Mouse (Mus musculus) bone marrow, adult 2 months (tissue): ENCODE data around the gene Foxn3. TPM values are rescaled to one million over a fixed set of nuclear protein-coding genes. Genes with fewer than 3 reads are reported as not detected.

Experiments
- H3K27ac ChIP-seq: fragments of 200-500 bp; 2 replicates; pipeline ENCODE4 v1.5.1; 2012; ENCODE audit warnings: low read depth, mild to moderate bottlenecking, control low read depth, inconsistent platforms, low read length; ENCODE audit not compliant: control insufficient read depth, poor library complexity, insufficient read depth
- H3K4me1 ChIP-seq: fragments of 200-500 bp; 2 replicates; pipeline ENCODE4 v1.6.1; 2011; ENCODE audit warnings: low read length; ENCODE audit not compliant: control insufficient read depth, insufficient read depth
- H3K4me3 ChIP-seq: fragments of 200-500 bp; replicated peaks from 2 replicates; pipeline ENCODE3; 2011; ENCODE audit warnings: mild to moderate bottlenecking, low read depth, low read length, control low read depth; ENCODE audit not compliant: control insufficient read depth
- CTCF ChIP-seq: fragments of 200-500 bp; IDR thresholded peaks from 2 replicates; pipeline ENCODE4 v1.5.1; 2011; ENCODE audit warnings: low read length, control low read depth; ENCODE audit not compliant: control insufficient read depth, insufficient read depth
- POLR2A ChIP-seq: fragments of 200-500 bp; IDR thresholded peaks from 2 replicates; pipeline ENCODE4 v1.6.1; 2011; ENCODE audit warnings: low read depth, mild to moderate bottlenecking, control low read depth, low read length, borderline replicate concordance; ENCODE audit not compliant: control insufficient read depth
- WGBS: fragments of 180-500 bp; shearing (Covaris S2); methylation state at CpG from one replicate; pipeline ENCODE4 v1.1.7; 2018; 5-methylcytosine and 5-hydroxymethylcytosine counted together
- polyA plus RNA-seq: library from polyadenylated mRNA; stranded (reverse); fragments of >200 nt; gene quantifications from 2 replicates; pipeline ENCODE4 v1.2.4, GENCODE M21; 2011; ENCODE audit warnings: low replicate concordance; ENCODE audit not compliant: missing spikeins, insufficient read depth, insufficient read length

Gene Foxn3
- polyA plus RNA-seq, 1 experiment: 23.7 TPM

- Histone ChIP-seq H3K4me3 (no peak overlapping the region), H3K4me1 (peaks cover 7% of the 10 kb centered on the region), H3K27ac (no peak overlapping the region)
- no peak for TF ChIP-seq CTCF
- TF ChIP-seq POLR2A: no peak
Measured at GRCm38 (mm10) chr12:99462302-99462701, 101.1 kb downstream of the Foxn3 start.

GRCm38 (mm10) chr12:99457521-99458205, 105.7 kb downstream of the Foxn3 start:
- Histone ChIP-seq H3K4me1 (peaks cover 3% of the 10 kb centered on the region), H3K27ac (peak overlapping the region; percentile 69), H3K4me3 (peak overlapping the region; percentile 51)
- TF ChIP-seq CTCF (no peak), POLR2A (no peak)
- WGBS: 55% methylated on average over 10 of the region's 10 CpGs

GRCm38 (mm10) chr12:99455580-99455979, 107.8 kb downstream of the Foxn3 start:
- Histone ChIP-seq H3K27ac (no peak overlapping the region), H3K4me3 (no peak overlapping the region), H3K4me1 (peaks cover 2% of the 10 kb centered on the region)
- TF ChIP-seq POLR2A (no peak), CTCF (no peak)
- WGBS: 83% methylated on average over 8 of the region's 8 CpGs

GRCm38 (mm10) chr12:99454394-99454793, 109.0 kb downstream of the Foxn3 start:
- no peak overlapping the region for H3K4me3 ChIP-seq
- peaks cover 2% of the 10 kb centered on the region for H3K4me1 ChIP-seq
- TF ChIP-seq POLR2A (no peak), CTCF (no peak)
- no peak overlapping the region for H3K27ac ChIP-seq
- 82% methylated on average over 9 of the region's 9 CpGs for whole genome bisulfite sequencing

DNA sequence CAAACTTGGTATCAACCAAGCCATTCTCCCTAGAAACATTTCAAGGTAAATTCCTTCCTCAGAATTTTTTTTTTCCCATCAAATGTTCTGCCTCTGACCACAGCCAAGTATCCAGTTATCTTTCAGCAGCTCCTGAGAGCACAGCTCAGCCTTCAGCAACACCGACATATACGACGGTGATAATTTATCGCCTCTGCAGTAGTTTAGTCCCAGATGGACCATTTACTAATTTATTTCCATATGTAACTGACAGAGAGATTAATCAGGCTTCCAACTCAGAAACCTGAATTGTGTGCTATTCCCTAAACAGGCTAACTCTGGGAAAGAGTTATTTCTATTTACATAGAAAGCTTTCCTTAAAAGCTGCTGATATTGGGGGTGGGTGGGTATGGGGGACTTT, 109.6 kb downstream of the Foxn3 start:
- TF ChIP-seq POLR2A: no peak
- WGBS: 88% methylated on average over 4 of the region's 4 CpGs
- H3K4me3 ChIP-seq: no peak overlapping the region
- peaks cover 2% of the 10 kb centered on the region for H3K4me1 ChIP-seq
- no peak overlapping the region for H3K27ac ChIP-seq

DNA sequence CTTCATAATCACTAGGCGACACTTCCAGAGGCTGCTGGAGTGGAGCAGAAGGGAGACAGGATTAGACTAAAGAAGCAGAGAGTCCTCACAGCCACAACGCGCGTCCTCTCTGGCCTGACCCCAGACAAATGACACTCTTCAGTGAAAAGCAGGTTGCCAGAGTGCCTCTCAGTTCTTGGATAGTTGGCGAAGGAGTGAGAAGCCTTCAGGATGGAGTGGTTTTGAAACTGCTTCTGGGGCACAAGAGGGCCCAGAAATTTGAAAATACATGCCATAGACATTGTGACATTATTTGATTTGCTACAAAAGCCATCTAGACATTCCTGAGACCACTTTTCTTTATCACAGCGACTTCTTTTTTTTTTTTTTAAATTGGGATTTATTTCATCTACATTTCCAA, 113.3 kb downstream of the Foxn3 start:
- no peak overlapping the region for H3K27ac ChIP-seq
- no peak overlapping the region for H3K4me3 ChIP-seq
- H3K4me1 ChIP-seq: no peaks in the 10 kb centered on the region
- TF ChIP-seq POLR2A (no peak), CTCF (no peak)
- WGBS: 92% methylated on average over 6 of the region's 6 CpGs

DNA sequence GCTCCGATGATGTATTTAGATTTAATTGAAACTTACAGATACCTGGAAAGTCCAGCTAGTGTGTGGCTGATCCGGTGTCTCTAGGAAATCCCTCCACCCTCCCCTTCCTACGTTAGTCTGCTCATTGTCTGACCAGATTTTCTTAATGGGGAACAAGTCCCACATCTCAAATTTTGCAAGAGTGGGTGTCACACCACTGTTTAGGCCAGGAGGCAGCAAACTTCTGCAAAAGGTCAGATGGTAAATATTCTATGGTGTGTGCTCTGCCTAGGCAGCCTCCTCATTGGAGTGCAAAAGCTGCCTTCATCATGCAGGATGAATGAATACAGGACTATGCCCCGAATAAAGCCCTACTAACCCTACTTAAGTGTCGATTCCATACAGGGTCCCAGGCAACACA, 115.6 kb downstream of the Foxn3 start:
- Histone ChIP-seq H3K4me3 (no peak overlapping the region), H3K4me1 (no peaks in the 10 kb centered on the region), H3K27ac (no peak overlapping the region)
- 80% methylated on average over 5 of the region's 5 CpGs for WGBS
- TF ChIP-seq CTCF (no peak), POLR2A (no peak)

GRCm38 (mm10) chr12:99445018-99445674, 118.2 kb downstream of the Foxn3 start:
- Histone ChIP-seq H3K4me3 (no peak overlapping the region), H3K4me1 (no peaks in the 10 kb centered on the region), H3K27ac (no peak overlapping the region)
- WGBS: 70% methylated on average over 6 of the region's 6 CpGs
- TF ChIP-seq POLR2A: no peak
- no peak for TF ChIP-seq CTCF
